Mouse (Mus musculus) brown adipose tissue, adult 24 weeks (tissue): ENCODE data around the gene Ptcd3. TPM values are rescaled to one million over a fixed set of nuclear protein-coding genes. Genes with fewer than 3 reads are reported as not detected.
"Not testable (repeated sequence)": the region's sequence is repeated elsewhere in the genome, so short reads cannot be mapped to it uniquely, and the experiment has no call there.

ENCODE experiments used
- H3K27ac ChIP-seq: fragments of 200-500 bp; replicated peaks from 2 replicates; pipeline ENCODE4 v1.5.1; 2012; ENCODE audit warnings: low read depth, mild to moderate bottlenecking, low read length
- H3K4me1 ChIP-seq: fragments of 200-500 bp; 2 replicates; pipeline ENCODE4 v1.6.1; 2012; ENCODE audit warnings: low read length, mixed read lengths; ENCODE audit not compliant: control insufficient read depth, insufficient read depth, insufficient read length
- H3K4me3 ChIP-seq: fragments of 200-500 bp; 2 replicates; pipeline ENCODE4 v1.5.1; 2012; ENCODE audit warnings: low read depth, mild to moderate bottlenecking, low read length, moderate library complexity; ENCODE audit not compliant: insufficient read depth
- polyA plus RNA-seq: library from polyadenylated mRNA; stranded (reverse); fragments of >200 nt; gene quantifications from 2 replicates; pipeline ENCODE4 v1.2.4, GENCODE M21; 2012; ENCODE audit not compliant: missing spikeins, insufficient read depth, insufficient read length

Gene Ptcd3
- polyA plus RNA-seq: 114 and 147 TPM in 2 replicates

DNA sequence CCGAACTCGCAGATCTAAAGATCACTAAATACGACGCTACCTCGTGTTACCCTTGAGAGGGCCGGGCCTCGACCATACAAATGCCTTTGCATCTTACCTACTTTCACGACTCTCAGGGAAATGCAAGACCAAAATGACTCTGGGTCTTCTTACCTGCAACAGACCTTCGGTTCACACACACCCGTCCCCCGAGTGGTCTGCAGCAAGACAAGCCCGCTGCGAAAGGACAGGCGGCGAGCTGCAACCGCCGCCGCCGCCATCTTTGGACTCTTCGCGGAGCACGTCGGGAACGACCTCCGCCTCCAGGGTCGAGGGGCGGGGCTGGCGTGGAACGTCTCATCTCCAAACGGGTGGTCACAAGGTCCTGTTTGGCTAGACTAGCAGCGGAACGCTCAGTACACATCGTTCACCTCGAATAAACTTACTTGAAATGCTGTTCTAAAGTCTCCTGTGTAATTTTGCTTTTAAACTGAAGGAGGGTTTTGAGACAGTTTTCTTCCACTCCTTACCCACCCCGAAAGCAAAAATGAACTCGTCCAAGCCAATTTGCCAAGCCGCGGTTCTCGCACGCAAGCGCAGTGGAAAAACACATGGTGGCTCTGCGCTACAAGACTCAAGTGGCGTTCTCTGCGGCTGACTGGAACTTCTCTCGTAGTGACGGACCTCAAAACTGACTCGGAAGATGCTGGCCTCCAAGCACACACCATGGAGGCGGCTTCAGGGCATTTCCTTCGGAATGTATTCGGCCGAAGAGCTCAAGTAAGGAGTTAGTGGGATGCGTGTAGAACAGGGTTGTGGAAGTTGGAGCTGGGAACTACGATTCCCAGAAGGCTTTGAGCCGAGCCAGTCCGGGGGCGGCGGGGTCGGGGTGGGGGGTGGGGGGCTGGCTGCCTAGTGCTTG, at the start of gene Ptcd3, which contains the start of gene Polr1a:
TSS of gene Ptcd3 (minus strand) at position 270 of the 901 bp plus-strand sequence.
TSS of gene Polr1a (plus strand) at position 573 of the 901 bp plus-strand sequence.
- Histone ChIP-seq H3K4me3 (peak within 1 kb of the TSS; percentile 83), H3K27ac (peak within 1 kb of the TSS; percentile 97), H3K4me1 (no peaks in the 10 kb centered on the region)

- peak overlapping the region; percentile 47 for H3K27ac ChIP-seq
- H3K4me3 ChIP-seq: no peak overlapping the region
- peaks cover 28% of the 10 kb centered on the region for H3K4me1 ChIP-seq
Measured at GRCm38 (mm10) chr6:71951192-71951591, 42.6 kb upstream of the Ptcd3 start.

- H3K27ac ChIP-seq: peak overlapping the region; percentile 47
- no peak overlapping the region for H3K4me3 ChIP-seq
- peaks cover 28% of the 10 kb centered on the region for H3K4me1 ChIP-seq
Measured at GRCm38 (mm10) chr6:71950592-71950991, 42.0 kb upstream of the Ptcd3 start.

DNA sequence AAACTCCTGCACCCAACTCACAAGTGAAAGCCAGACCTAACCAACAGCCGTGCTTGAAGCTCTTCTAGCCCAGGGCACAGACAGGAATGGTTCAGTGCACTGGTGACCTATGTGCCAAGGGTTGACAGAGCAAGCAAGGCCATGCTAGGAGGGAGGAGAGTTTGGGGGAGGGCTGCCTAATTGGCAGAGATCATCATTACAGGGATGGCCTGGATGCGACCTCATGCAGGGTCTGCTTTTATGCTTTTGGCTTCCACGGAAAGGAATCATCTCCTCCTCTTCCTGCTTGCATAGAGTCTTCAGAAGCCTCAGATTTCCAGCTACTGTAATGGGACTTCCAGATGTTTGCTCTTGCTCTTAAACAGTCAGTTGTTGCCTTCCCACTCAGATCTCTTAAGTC, 41.2 kb upstream of the Ptcd3 start:
- no peak overlapping the region for H3K4me3 ChIP-seq
- H3K27ac ChIP-seq: 0 out of 2 replicates have a peak overlapping the region, but pooled peaks have one; percentile 40
- H3K4me1 ChIP-seq: peaks cover 28% of the 10 kb centered on the region

GRCm38 (mm10) chr6:71946121-71946520, 37.6 kb upstream of the Ptcd3 start:
- peaks cover 20% of the 10 kb centered on the region for H3K4me1 ChIP-seq

GRCm38 (mm10) chr6:71945101-71945500, 36.6 kb upstream of the Ptcd3 start:
- Histone ChIP-seq H3K4me1 (peaks cover 14% of the 10 kb centered on the region), H3K27ac (no peak overlapping the region)

More at GRCm38 (mm10) chr6:71946121-71946520, 37.6 kb upstream of the Ptcd3 start:
- no peak overlapping the region for H3K4me3 ChIP-seq
- H3K27ac ChIP-seq: no peak overlapping the region

DNA sequence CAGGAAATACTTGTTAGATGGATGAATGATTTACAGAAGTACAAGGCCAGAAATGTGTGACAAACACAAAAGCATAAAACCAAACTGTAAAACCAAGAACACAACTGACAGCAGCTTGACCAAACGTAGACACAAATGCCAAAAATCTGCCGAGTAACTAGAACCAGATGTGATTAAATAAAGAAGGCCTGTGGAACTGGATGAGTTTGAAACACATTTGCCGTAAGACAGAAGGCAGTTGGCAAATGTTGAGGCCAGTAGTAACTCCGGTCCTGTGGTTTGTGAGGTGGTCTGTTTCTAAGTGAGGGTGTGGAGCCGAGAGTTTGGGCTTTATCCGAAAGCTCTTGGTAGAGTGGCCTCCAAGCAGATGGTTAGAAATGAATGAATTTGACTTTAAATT, 32.4 kb upstream of the Ptcd3 start:
- Histone ChIP-seq H3K4me1 (no peaks in the 10 kb centered on the region), H3K27ac (no peak overlapping the region), H3K4me3 (no peak overlapping the region)

More at GRCm38 (mm10) chr6:71945101-71945500, 36.6 kb upstream of the Ptcd3 start:
- no peak overlapping the region for H3K4me3 ChIP-seq

DNA sequence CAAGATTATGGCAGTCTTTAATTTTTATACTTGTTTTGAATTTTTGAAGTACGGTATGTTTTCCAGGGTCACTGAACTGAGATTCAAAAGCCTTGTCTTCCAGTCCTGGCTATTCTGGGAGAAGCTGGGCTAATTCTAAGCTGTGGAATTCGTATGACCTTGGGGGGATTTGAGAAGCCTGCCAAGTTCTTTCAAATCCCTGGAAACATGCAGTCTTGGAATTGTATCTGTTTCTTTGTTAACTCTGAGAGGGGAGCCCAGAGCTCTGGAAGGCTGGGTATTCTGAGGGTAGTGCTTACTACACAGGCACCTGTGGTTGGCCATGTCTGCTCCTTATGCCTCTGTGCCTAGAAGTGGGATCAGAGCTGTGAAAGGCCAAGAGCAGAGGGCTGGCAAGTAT, 27.2 kb upstream of the Ptcd3 start:
- Histone ChIP-seq H3K4me1 (no peaks in the 10 kb centered on the region), H3K27ac (no peak overlapping the region), H3K4me3 (no peak overlapping the region)

DNA sequence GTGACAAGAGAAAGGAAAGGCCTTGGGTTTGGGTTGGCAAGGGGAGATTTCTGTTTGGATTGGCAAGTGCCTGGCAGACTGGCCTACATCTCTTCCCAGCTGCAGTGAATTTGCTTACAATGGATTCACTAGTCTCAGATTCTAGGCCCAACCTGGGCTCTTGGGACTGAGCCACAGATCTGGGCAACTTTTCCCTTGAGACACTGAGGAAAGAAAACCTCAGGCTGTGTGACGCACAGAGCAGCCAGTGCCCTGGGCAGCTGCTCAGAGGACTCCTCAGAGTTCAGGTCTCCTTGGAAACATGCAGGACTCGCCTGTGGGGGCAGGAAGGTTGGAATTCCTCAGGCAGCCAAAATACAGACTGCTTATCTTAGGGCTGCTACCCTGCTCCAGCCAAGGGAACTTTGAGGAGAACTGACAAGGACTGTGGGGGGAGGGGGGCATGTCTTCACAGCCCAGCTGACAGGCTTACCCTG, 25.6 kb upstream of the Ptcd3 start:
- Histone ChIP-seq H3K4me3 (no peak overlapping the region), H3K4me1 (peaks cover 6% of the 10 kb centered on the region; the same call in 1 of the 2 replicates), H3K27ac (peak overlapping the region; percentile 19; the same call in 1 of the 2 replicates)

DNA sequence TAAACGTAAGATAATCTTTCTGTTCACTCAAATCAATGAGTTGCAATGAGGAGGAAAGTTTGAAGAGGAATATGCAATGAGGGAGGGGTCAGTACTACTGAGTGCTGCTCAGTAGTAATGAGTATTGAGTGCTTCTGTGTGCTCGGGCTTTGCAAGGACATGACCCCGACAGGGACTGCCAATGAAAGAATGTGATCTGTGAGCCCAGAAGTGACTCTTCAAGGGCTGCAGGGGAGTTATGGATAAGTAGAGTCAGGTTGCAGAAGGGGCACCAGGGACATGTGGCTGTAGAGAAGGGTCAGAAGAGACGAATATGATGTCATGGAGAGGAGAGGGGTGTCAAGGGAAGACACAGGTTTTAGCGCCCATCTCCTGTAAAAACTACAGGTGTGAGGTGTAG, 23.8 kb upstream of the Ptcd3 start:
- Histone ChIP-seq H3K4me3 (no peak overlapping the region), H3K4me1 (peaks cover 6% of the 10 kb centered on the region; the same call in 1 of the 2 replicates), H3K27ac (no peak overlapping the region)

DNA sequence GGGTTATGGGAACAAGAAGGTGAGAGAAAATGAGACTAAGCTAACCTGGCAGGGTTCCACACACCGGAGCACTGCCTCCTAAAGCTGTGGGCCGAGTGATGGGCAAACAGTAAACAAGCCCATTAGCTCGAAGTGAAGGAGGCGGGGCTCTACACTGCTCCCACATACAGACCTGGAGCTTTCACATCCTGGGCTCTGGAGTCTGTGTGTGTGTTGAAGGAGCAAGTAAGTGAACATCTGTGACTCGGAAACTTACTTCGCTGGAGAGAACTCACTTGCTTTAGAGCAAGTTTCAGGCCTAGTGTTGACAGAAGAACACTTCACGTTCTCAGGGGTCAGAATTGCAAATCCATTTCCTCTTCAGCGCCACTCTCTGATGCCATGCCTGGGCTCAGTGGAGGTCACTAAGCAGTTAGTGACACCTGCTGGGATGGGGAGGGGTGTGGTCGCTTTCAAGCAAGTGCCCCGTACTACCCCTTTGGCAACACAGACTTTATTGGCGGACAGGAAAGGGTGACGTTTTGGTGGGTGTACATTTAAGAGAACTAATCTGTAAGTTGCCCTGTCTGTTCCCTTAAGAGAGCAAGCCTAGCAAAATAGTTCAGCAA, 22.4 kb upstream of the Ptcd3 start:
- Histone ChIP-seq H3K4me3 (no peak overlapping the region), H3K27ac (no peak overlapping the region), H3K4me1 (peaks cover 6% of the 10 kb centered on the region; the same call in 1 of the 2 replicates)

DNA sequence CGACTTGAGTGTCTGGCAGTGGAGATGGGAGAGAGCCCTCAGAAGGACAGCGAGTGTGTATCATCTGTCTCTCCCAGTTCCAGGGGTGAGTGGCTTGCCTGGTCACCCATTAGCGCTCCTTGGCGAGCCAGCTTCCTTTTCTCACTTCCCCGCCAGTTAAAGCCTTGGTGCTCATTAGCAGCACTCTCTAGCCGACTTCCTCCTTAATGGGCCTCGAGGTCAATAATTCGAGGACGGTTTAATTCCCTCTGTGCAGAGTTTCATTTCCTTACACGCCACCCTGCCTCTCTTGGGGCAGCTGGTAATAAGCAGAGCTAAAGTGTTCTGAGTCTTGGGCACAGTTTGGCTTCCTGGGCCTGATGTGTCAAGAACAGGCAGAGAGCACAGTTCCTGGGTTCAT, 21.5 kb upstream of the Ptcd3 start:
- H3K4me3 ChIP-seq: no peak overlapping the region
- peak overlapping the region; percentile 55 for H3K27ac ChIP-seq
- H3K4me1 ChIP-seq: peaks cover 6% of the 10 kb centered on the region; the same call in 1 of the 2 replicates

DNA sequence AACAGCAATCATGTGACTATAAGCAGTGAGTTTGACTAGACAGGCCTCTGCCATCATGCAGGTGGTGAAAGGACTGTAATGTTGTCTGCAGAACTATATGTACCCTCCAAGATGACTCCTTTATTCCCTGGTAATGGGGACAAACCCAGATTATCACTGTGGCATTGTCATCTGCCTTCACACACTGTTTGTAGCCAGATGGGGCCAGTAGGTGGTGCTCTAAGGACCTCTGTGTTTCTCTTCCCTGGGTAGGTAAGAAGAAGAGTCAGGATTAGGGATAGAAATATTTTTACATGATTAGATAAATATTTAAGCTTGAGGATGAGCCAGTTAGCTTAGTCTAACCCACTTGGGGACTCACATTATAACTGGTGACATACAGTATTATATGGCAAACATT, 19.4 kb upstream of the Ptcd3 start:
- Histone ChIP-seq H3K27ac (no peak overlapping the region), H3K4me1 (peaks cover 6% of the 10 kb centered on the region; the same call in 1 of the 2 replicates)

DNA sequence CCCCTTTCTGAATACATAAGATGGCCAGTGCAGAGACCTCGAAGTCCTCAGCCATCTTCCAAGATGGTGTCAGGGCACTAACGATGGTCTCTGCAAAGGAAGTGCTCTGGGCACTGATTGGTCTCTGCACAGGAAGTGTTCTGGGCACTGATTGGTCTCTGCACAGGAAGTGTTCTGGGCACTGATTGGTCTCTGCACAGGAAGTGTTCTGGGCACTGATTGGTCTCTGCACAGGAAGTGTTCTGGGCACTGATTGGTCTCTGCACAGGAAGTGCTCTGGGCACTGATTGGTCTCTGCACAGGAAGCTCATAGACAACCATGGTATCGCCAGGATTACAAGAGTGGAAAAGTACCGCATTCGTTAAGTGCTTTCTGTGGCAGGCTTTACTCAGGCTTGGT, 16.7 kb upstream of the Ptcd3 start:
- not testable (repeated sequence) for H3K4me1 ChIP-seq, H3K4me3 ChIP-seq, H3K27ac ChIP-seq

More for the DNA sequence above, 19.4 kb upstream of the Ptcd3 start:
- no peak overlapping the region for H3K4me3 ChIP-seq

DNA sequence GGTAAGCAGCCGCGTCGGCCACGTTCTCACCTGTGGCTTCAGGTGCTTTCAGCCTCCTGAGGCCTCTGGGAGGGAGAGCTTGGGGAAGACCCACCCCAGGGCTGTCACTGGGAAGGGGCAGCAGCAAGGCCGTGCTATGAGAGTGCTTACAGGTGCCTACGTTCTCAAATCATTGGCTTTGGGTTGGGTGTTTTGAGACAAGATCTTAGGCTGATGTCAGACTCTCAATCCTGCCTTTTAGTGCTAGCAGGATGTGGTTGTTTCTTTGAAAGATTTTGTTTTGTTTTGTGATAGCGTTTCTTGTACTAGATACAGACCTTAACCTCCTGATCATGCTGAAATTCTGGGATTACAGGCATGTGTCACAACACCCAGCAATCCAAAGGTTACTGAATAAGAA, 12.2 kb upstream of the Ptcd3 start:
- Histone ChIP-seq H3K4me3 (no peak overlapping the region), H3K27ac (no peak overlapping the region), H3K4me1 (no peaks in the 10 kb centered on the region)
